Mouse (Mus musculus) spleen, adult 12 weeks (tissue): Measurements from ENCODE around the gene Atp5b.
A peak's percentile ranks its signal among the peaks of the same experiment; 100 is the strongest.

Source experiments
- DNase-seq: peaks from one replicate; pipeline ENCODE4 v3.0.0; 2022; ENCODE audit warnings: low spot score

The Atp5b gene

GRCm38 (mm10) chr10:128096693-128097586, 13.9 kb downstream of the Atp5b start:
- peak; percentile 75 for DNase-seq

- peak; percentile 23 for DNase-seq
These were observed 14.5 kb downstream of the Atp5b start for GRCm38 (mm10) chr10:128097587-128097971.

GRCm38 (mm10) chr10:128110103-128110761, 27.2 kb downstream of the Atp5b start:
- DNase-seq = no peak

GRCm38 (mm10) chr10:128111227-128111626, 28.2 kb downstream of the Atp5b start:
- DNase-seq = no peak

- DNase-seq = no peak
These were observed 40.8 kb downstream of the Atp5b start for GRCm38 (mm10) chr10:128123833-128124232.

GRCm38 (mm10) chr10:128124831-128125230, 41.8 kb downstream of the Atp5b start:
- no peak for DNase-seq

GRCm38 (mm10) chr10:128125951-128126350, 42.9 kb downstream of the Atp5b start:
- DNase-seq = no peak

- DNase-seq = no peak
These were observed 44.4 kb downstream of the Atp5b start for GRCm38 (mm10) chr10:128127497-128127896.

GRCm38 (mm10) chr10:128128143-128128542, 45.1 kb downstream of the Atp5b start:
- no peak for DNase-seq

GRCm38 (mm10) chr10:128131297-128131696, 48.2 kb downstream of the Atp5b start:
- DNase-seq = no peak

GRCm38 (mm10) chr10:128131812-128132211, 48.7 kb downstream of the Atp5b start:
- no peak for DNase-seq

GRCm38 (mm10) chr10:128133650-128134332, 50.7 kb downstream of the Atp5b start:
- DNase-seq = no peak

- DNase-seq = no peak
These were observed 52.3 kb downstream of the Atp5b start for GRCm38 (mm10) chr10:128135374-128135773.
